Mouse (Mus musculus): ENCODE measurements at regions not wholly inside any gene's neighbourhood (a gene's known extent, or its start where the extent isn't known, plus 50 kb on each side); places are given as distances from the start of the nearest gene placed in this dataset.

DNA sequence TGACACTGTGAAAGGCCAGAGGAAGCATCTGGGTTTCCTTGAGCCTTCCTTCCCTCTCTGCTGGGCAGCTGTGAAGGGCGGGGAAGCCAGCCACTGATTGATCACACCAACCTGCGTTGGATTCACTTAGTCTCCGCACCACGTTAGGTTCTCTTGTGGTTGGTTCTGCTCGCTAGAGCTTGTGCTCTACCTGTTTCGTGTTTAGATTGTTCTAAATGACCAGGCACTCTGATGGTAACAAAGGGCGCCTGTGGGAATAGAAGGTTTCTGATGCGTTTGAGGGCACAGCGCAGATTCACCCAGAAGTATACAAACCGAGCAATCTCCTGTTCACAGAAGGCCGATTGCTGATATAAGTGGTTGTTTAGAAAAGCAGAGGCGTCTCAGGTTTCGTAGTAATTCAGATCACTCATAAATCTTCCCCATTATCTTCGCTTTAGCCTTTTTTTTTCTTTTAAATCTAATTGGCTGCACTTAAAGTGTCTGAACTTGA, 84.5 kb upstream of the Map3k1 start:
- TF ChIP-seq CTCF (IDR thresholded peaks at IDR 0.05; ENCODE audit: control insufficient read depth, insufficient read depth, low read length) (no peak), POLR2A (IDR thresholded peaks at IDR 0.05; ENCODE audit: borderline replicate concordance, control insufficient read depth, low read depth, low read length) (no peak)
